8 mouse cellular contexts compared by ENCODE assay signal in genomic region chr2:160731839-160732261, GRCm38 (mm10). TPM values are rescaled to one million over a fixed set of nuclear protein-coding genes. Genes with fewer than 3 reads are reported as not detected.
DNase-seq lines count a peak whose midpoint lies in the region; ATAC-seq and TF ChIP-seq lines count a peak whose summit lies in the region.

No protein-coding gene starts in this region.

- peak overlapping the region; percentile 73 to 96 for H3K4me3 ChIP-seq in MEL (ENCODE audit: control insufficient read depth in 1 of 2, insufficient read depth in 1 of 2, low read depth in 2 of 2, low read length in 2 of 2)
- peak overlapping the region; percentile 90 for H3K4me3 ChIP-seq in lung, postnatal 0 days (ENCODE audit: low read depth, low read length)

- WGBS in lung, postnatal 0 days: 1% methylated on average over 23 of the region's 32 CpGs

- no peaks in the 10 kb centered on the region for H3K27me3 ChIP-seq in MEL (ENCODE audit: control insufficient read depth in 1 of 2, insufficient read depth in 2 of 2, low read length in 2 of 2)
- H3K27me3 ChIP-seq in lung, postnatal 0 days (replicated peaks; ENCODE audit: insufficient read depth, low read length): no peaks in the 10 kb centered on the region

- peaks cover 16% of the 10 kb centered on the region for H3K79me2 ChIP-seq in MEL (ENCODE audit: control insufficient read depth, insufficient read depth, low read length, poor library complexity)

- H3K27ac ChIP-seq in MEL (ENCODE audit: control insufficient read depth, low read depth, low read length): no peak overlapping the region
- peak overlapping the region; percentile 92 for H3K27ac ChIP-seq in lung, postnatal 0 days (ENCODE audit: low read length)

- TF ChIP-seq EP300 in MEL (IDR thresholded peaks at IDR 0.05; ENCODE audit: low read depth in 1 of 2, low read length in 2 of 2): no peak
- TF ChIP-seq EP300 in lung, postnatal 0 days (IDR thresholded peaks at IDR 0.05): no peak

- no peak for TF ChIP-seq RAD21 in MEL (IDR thresholded peaks at IDR 0.05; ENCODE audit: low read depth, low read length)

- peak overlapping the region; percentile 87 for H3K4me2 ChIP-seq in lung, postnatal 0 days (replicated peaks; ENCODE audit: low read depth, low read length)

- ATAC-seq in cerebellum, adult (ENCODE audit: insufficient number of reproducible peaks, low FRiP score, low TSS enrichment): peak; percentile 4; the same call in 1 of the 2 replicates
- 0 out of 4 replicates have a peak, but pooled peaks have one; percentile 2 to 12 for ATAC-seq in hematopoietic stem cell, adult 5-6 weeks (replicated peaks in 1 of 2; ENCODE audit: insufficient read depth in 1 of 2, low FRiP score in 2 of 2, low TSS enrichment in 1 of 2, low read depth in 1 of 2, poor library complexity in 2 of 2, severe bottlenecking in 2 of 2)
- peak; percentile 40 for ATAC-seq in lung, postnatal 0 days

- H3K9ac ChIP-seq in MEL (ENCODE audit: control insufficient read depth, low read depth, low read length, poor library complexity, severe bottlenecking): peak overlapping the region; percentile 87
- peak overlapping the region; percentile 88 for H3K9ac ChIP-seq in lung, postnatal 0 days (replicated peaks; ENCODE audit: low read depth)

- TF ChIP-seq POLR2A in MEL (IDR thresholded peaks at IDR 0.05; ENCODE audit: control insufficient read depth in 1 of 2, insufficient read depth in 1 of 2, low read depth in 1 of 2, low read length in 2 of 2, poor library complexity in 1 of 2): no peak

- H3K9me3 ChIP-seq in MEL (replicated peaks; ENCODE audit: insufficient read depth, low read length): no peaks in the 10 kb centered on the region
- no peaks in the 10 kb centered on the region for H3K9me3 ChIP-seq in lung, postnatal 0 days (ENCODE audit: low read length)

- DNase-seq in MEL (ENCODE audit: low read depth, low spot score): peak; percentile 54
- peak; percentile 54 for DNase-seq in forelimb bud, embryonic 11.5 days (ENCODE audit: low read depth, low spot score)
- peak; percentile 77 to 79 for DNase-seq in layer of hippocampus, postnatal 10 days (ENCODE audit: low spot score in 2 of 2)
- DNase-seq in lung, postnatal 0 days (ENCODE audit: low spot score): peak; percentile 70
- peak; percentile 40 to 46 for DNase-seq in right cerebral cortex, adult 2 months (ENCODE audit: low spot score in 2 of 2)
- no peak for DNase-seq in B cell, adult 2 months

- H3K36me3 ChIP-seq in MEL (ENCODE audit: control insufficient read depth in 1 of 2, insufficient read depth in 2 of 2, low read length in 2 of 2): peaks cover 0 to 7% of the 10 kb centered on the region in 2 experiments; a peak in 1 of 4 replicates
- no peaks in the 10 kb centered on the region for H3K36me3 ChIP-seq in lung, postnatal 0 days (ENCODE audit: insufficient read depth, low read length)

- no peak for TF ChIP-seq CTCF in MEL (IDR thresholded peaks at IDR 0.05 in 2 of 3, conservative IDR thresholded peaks at IDR 0.05 in 1 of 3; ENCODE audit: control insufficient read depth in 1 of 3, insufficient read depth in 1 of 3, low read depth in 2 of 3, low read length in 3 of 3, poor library complexity in 1 of 3, severe bottlenecking in 1 of 3)
- TF ChIP-seq CTCF in lung, postnatal 0 days (IDR thresholded peaks at IDR 0.05): peak; percentile 44

- peaks cover 0 to 16% of the 10 kb centered on the region in 2 experiments; a peak in 3 of 4 replicates for H3K4me1 ChIP-seq in MEL (ENCODE audit: control insufficient read depth in 1 of 2, insufficient read depth in 2 of 2, low read length in 2 of 2)
- peaks cover 21% of the 10 kb centered on the region; the same call in 1 of the 2 replicates for H3K4me1 ChIP-seq in lung, postnatal 0 days (ENCODE audit: insufficient read depth, low read depth, low read length)

TF ChIP-seq in MEL, 35 proteins besides CTCF, POLR2A, EP300 and RAD21:
- TF ChIP-seq SIN3A (IDR thresholded peaks at IDR 0.05; ENCODE audit: low read length) (peak; percentile 59; the same call in 1 of the 2 replicates), ETS1 (IDR thresholded peaks at IDR 0.05; ENCODE audit: low read depth, low read length) (no peak), MXI1 (IDR thresholded peaks at IDR 0.05; ENCODE audit: low read depth, low read length) (peak; percentile 62; the same call in 1 of the 2 replicates), MEF2A (IDR thresholded peaks at IDR 0.05; ENCODE audit: extremely low read depth, insufficient replicate concordance, low read depth, low read length, poor library complexity, severe bottlenecking) (no peak), ZNF384 (IDR thresholded peaks at IDR 0.05; ENCODE audit: low read depth, low read length) (no peak), USF1 (IDR thresholded peaks at IDR 0.05; ENCODE audit: low read depth, low read length) (peak; percentile 25; the same call in 1 of the 2 replicates), MAZ (IDR thresholded peaks at IDR 0.05; ENCODE audit: low read depth, low read length) (no peak)

RNA-seq across cellular contexts. Expression of gene Plcg1, which starts 0.8 kb away (rescaled TPM):
- total RNA-seq in MEL (2012; rRNA removed): 15.2 and 15.4 TPM in 2 replicates
- polyA plus RNA-seq in MEL (2012; ENCODE audit: insufficient read depth in 1 of 2, insufficient read length in 2 of 2, low read depth in 1 of 2, low replicate concordance in 2 of 2, missing spikeins in 1 of 2): 10 to 100 TPM in 1 of 2 experiments, not detected in 1; 27.5 TPM
- 68.4 and 90.4 TPM in 2 replicates for total RNA-seq in hematopoietic stem cell, adult 5-6 weeks (2017)
- total RNA-seq in layer of hippocampus, postnatal 10 days (2021): 100 to 1,000 TPM; 121 to 137 TPM
- polyA plus RNA-seq in lung, postnatal 0 days (2015; fragmentation: Nextera tagmentation; extraction: Ambion mirVana): 34.8 and 36.4 TPM in 2 replicates

Comparison
In these comparisons a context has a peak if more than half of its experiments do, and no peak if none do; other contexts are left out.
1. DNase-seq: peak in MEL (single experiment), forelimb bud, embryonic 11.5 days (single experiment), layer of hippocampus, postnatal 10 days (2 of 2), lung, postnatal 0 days (single experiment) and right cerebral cortex, adult 2 months (2 of 2); none in B cell, adult 2 months (0 of 2).
2. Peak in every context shown above with its lines, with median percentiles within 50 percentile points of each other: ATAC-seq.